Mouse (Mus musculus): Measurements from ENCODE around the gene Ecd.

DNA sequence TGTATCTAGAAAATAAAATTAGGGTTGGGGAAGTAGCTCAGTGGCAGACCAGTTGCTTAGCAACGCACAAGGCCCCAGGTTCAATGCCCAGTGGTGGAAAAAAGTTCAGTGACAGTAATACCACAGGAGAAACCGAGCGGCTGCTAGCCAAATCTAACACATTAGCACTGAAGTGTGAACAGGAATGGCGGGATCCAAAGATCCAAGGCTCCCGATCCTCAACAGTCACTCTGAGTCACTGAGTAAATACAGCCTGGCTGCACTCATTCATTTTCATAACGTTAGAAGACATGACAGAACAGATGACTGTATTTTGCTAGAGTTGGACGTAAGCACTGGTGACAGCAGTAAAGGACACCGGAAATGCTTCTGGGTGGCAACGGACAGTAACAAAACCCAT, 2.0 kb downstream of the Ecd start:
- TF ChIP-seq E2F4 (IDR thresholded peaks at IDR 0.05; ENCODE audit: insufficient replicate concordance, low read depth, low read length) (no peak), IRF4 (IDR thresholded peaks at IDR 0.05; ENCODE audit: low read depth, low read length) (no peak), EP300 (IDR thresholded peaks at IDR 0.05; ENCODE audit: low read length) (no peak), ZNF384 (IDR thresholded peaks at IDR 0.05; ENCODE audit: low read depth, low read length) (no peak), MYC (IDR thresholded peaks at IDR 0.05; ENCODE audit: low read depth, low read length) (no peak), CTCF (conservative IDR thresholded peaks at IDR 0.05 in 1 of 2, IDR thresholded peaks at IDR 0.05 in 1 of 2; ENCODE audit: low read depth in 2 of 2, low read length in 2 of 2) (no peak), POLR2AphosphoS2 (IDR thresholded peaks at IDR 0.05; ENCODE audit: low read depth, low read length) (no peak), ELF1 (IDR thresholded peaks at IDR 0.05; ENCODE audit: low read depth, low read length) (no peak)

Measured in CH12.LX (cell line).